Mouse (Mus musculus) left cerebral cortex, postnatal 36 days (tissue): Measurements from ENCODE around the gene Dhx33. TPM values are rescaled to one million over a fixed set of nuclear protein-coding genes. Genes with fewer than 3 reads are reported as not detected.
A peak's percentile ranks its signal among the peaks of the same experiment; 100 is the strongest.

Experiments
- DNase-seq, 2 experiments: peaks; one replicate each; pipeline ENCODE4 v3.0.0; 2021 to 2022; ENCODE audit warnings: low spot score in 2 of 2, mixed read lengths in 1 of 2
- intact Hi-C: fragments of 180-260 bp; cut with DNase I; formaldehyde crosslinking; loops from one replicate; pipeline ENCODE4 v1.15.1; 2025
- total RNA-seq, 2 experiments: library from RNA; stranded (reverse); gene quantifications; 2 replicates each; pipeline ENCODE4 v1.2.3; 2021

Dhx33 gene
- total RNA-seq, 2 experiments from 2014 or later = 25.6 to 28.9 TPM

DNA sequence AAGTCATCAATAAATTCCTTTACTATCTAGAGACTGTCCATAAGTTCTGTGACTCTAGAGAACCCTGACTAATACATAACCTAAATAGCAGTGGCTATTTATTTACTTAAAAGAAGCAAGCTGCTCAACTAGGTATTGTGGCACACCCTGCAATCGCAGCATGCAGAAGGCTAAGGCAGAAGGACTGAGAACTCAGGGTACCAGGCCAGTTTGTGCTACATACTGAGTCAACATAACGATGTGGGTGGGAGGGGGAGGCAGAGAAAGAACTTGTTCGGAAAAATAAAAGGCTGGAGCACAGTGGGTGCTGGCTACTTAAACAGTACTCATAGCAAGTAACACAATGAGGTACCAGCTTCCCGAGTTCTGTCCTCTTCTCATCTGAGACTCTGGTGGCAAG, 3.1 kb downstream of the Dhx33 start:
- intact Hi-C loops = loop anchor here (10.0 kb wide), 1 partner anchor 54 kb away; no protein-coding TSS in a partner anchor
- DNase-seq = peak in 1 of 2 experiments; percentile 21

- intact Hi-C loops = no loop called here
- DNase-seq = peak; percentile 91 to 96
These were observed 21.5 kb downstream of the Dhx33 start, which contains the start of gene C1qbp for GRCm38 (mm10) chr11:70982557-70983228. Gene C1qbp, minus strand, starts transcription at chr11:70983026.

GRCm38 (mm10) chr11:70982030-70982429, 22.2 kb downstream of the Dhx33 start:
- no peak for DNase-seq
- intact Hi-C loops = no loop called here

DNA sequence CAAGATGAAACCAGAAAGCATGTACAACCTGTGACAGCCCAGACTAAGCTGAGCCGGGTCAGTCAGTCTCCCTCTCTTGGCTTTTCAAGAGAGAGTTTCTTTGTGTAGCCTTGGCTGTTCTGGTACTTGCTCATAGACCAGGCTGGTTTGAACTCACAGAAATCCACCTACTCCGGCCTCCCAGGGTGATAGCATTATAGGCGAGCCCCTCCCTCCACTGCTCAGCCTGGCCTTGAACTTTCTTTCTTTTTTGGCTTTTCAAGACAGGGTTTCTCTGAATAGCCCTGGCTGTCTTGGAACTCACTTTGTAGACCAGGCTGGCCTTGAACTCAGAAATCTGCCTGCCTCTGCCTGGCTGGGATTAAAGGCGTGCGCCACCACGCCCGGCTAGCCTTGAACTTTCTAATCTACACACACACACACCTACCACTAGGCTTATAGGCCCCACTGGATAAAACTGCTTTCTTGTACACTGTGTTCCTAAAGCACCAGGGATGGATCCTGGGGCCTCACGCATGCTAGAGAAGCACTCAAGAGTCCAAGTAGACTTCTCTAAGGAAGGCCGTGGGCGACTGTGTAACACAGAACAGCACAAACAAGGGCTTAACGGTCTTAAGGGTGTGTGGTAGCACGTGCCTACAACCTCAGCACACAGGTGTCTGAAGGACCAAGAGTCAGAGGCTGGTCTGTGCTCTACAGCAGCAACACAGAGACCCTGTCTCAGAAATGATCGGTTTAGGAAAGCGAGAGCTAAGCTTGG, 23.3 kb downstream of the Dhx33 start:
- intact Hi-C loops = no loop called here
- no peak for DNase-seq

- DNase-seq = no peak
- intact Hi-C loops = no loop called here
These were observed 24.0 kb downstream of the Dhx33 start for GRCm38 (mm10) chr11:70980232-70980631.

GRCm38 (mm10) chr11:70977293-70977692, 26.9 kb downstream of the Dhx33 start:
- DNase-seq = no peak
- intact Hi-C loops = no loop called here

DNA sequence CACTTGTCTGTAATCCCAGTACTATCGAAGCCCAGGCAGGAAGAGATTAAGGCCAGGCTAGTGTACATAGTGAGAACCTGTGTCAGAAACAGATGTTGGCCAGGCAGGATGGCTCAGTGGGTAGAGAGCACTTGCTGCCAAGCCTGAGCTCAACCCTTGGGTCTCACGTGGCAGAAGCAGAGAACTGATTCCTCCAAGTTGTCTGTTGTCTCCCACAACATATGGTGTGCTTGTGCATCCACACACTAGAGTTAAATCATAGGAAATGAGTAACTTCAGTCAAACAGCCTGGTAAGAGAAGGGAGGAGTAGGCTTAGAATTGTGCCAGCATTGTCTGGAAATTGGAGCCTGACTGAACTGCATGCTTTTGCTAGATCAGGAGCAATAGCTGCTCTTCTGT, 29.0 kb downstream of the Dhx33 start:
- DNase-seq = peak; percentile 25 to 28
- intact Hi-C loops = no loop called here

DNA sequence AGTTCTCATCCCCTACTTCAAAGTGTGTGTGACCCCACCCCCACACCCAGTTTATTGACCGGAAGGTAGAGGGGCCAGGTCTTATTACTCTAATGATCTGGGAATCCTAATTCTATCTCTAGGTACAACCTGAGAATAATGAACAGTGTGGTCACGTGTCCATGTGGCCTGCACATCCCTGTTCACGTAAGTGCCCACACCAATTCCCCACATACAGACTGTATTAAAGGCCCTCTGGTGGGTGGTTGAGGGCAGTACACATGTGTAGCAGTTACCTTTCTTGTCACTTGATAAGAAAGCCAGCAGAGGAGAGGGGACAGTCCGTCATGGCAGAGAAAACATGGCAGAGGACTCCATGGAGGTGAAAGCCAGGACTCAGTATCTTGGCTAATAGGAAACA, 30.3 kb downstream of the Dhx33 start:
- DNase-seq = no peak
- intact Hi-C loops = no loop called here

- no peak for DNase-seq
- intact Hi-C loops = no loop called here
These were observed 31.7 kb downstream of the Dhx33 start for GRCm38 (mm10) chr11:70972586-70972985.

DNA sequence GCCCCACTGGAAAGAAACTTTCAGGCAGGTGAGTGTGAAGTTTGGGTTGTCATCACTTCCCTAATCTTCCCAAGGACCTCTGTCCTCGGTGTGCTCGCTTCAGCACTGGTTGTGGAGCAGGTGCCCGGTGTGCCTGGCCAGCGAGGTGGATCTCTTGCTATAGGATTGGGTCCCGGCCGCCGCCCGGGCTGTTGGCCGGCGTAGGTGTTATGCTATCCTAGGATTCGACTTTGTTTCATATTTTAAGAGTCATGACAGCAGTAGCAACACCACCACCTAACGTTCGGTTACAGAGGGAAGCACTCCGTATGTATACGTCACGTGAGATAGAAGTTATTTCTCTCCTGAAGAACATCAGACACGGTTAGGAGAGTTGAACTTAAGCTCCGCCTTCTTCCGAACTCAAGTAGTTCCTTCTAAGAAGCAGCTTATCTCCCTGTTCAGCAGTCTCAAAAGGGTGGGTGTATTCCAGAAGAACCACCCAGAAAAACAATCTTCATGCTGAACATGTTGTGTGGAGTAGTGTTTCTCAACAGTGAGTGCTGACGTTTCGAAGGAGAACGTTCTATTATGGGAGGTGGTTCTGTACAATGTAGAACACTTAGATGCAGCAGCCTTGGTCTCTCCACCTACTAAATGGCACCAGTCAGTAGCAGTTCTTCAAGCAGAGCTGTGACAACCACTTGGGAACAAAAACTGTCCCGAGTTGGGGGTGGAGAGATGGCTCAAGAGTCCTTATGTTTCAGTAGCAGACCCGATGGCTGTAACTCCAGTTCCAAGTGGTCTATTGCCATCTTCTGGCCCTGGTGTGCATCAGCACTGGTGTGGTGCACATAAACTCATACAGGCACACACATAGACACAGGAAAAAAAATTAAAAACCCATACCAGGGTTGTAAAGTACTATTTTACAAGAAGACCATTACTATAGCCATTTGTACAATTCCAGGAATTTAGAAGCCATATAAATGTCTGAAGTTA, 33.4 kb downstream of the Dhx33 start:
- DNase-seq = no peak

DNA sequence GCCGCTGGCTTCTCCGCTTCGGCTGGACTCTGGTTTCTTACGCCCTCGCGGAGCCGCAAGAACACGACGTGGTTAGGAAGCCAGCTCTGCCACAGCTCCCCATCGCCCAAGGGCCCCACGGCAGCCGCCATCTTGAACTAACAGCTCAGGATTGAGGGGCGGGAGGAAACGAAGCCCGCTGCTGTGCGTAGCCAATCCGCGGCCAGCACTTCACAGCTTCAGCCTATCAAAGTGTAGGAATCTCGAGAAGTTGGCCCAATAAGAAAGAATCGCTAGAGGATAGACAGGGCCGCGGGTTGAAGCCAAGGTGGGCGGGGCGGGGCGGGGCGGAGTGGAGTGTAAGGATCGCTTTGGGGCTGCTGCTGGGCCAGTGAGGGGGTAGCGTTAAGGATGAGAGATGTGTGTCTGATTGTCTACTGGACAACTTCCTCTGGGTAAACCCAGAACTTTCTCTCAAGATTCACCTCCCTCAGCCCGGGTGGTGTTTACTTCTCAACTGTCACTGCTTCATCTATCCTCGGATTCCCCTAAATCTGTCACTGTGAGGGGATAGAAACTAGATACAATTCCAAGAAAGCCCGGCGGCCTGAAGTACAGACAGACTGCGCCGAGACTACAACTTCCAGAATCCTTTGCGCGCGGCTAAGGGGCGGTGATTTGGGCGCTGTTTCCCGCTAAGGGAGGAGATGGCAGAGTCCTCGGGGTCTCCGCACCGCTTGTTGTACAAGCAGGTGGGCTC, 34.2 kb downstream of the Dhx33 start, which contains the start of the genes Nup88 and Rpain:
Gene Nup88, minus strand, starts transcription at position 153 of the 739 bp plus-strand sequence.
Gene Rpain, plus strand, starts transcription at position 393 of the 739 bp plus-strand sequence.
- intact Hi-C loops = no loop called here
- peak; percentile 92 to 95 for DNase-seq

More for the DNA sequence above, 33.4 kb downstream of the Dhx33 start:
- intact Hi-C loops = no loop called here

DNA sequence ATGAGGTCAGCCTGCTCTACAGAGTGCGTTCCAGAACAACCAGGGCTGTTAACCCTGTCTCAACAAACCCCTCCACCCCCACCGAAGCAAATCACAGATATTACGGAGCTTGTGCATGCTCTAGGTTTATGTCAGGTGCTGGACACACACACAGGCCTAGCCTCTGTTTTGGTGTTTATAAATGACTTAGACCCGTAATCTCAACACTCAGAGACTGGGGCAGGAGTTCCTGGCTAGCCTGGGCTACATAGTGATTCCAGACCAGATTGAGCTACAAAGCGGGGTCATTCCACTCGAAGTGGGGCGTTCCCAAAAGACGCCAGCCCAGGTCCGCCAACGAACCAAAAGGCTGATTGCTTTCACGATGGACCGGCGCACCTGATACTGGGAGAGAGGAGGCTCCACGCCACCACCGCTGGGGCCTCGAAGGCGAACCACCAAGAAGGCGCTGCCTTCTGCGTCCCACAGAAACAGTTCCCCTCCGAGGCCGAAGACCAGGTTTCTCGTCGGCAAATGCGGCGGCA, 34.9 kb downstream of the Dhx33 start:
- intact Hi-C loops = no loop called here
- no peak for DNase-seq

DNA sequence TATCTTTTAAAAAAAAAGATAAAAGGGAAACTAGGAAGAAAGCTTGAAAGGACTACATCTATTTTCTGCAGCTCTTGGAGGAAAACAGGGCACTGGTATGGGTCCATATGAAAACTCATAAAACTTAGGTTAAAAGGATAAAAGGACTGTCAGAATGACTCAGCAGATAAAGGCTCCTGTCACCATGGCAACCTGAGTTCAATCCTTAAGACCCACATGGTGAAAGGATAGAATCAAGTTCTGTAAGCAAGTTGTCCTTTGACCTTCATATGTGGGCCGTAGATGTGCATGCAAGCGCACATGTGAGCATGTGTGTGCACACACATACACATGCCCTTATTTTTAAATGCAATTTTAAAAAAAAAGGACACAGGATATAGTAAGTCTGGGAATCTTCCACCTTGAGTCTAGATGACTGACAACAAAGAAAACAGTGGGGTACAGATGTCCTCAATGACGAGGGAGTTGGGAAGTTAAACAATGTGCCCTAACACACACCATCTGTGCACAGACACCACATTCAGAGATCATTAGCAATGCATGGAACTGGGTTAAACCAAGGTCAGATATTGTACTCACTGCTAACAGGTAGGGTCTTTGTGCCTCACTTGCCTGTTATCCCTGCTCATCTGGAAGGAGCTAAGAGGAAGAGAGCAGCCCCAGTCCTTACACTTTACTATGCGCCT, 39.9 kb downstream of the Dhx33 start:
- intact Hi-C loops = no loop called here

DNA sequence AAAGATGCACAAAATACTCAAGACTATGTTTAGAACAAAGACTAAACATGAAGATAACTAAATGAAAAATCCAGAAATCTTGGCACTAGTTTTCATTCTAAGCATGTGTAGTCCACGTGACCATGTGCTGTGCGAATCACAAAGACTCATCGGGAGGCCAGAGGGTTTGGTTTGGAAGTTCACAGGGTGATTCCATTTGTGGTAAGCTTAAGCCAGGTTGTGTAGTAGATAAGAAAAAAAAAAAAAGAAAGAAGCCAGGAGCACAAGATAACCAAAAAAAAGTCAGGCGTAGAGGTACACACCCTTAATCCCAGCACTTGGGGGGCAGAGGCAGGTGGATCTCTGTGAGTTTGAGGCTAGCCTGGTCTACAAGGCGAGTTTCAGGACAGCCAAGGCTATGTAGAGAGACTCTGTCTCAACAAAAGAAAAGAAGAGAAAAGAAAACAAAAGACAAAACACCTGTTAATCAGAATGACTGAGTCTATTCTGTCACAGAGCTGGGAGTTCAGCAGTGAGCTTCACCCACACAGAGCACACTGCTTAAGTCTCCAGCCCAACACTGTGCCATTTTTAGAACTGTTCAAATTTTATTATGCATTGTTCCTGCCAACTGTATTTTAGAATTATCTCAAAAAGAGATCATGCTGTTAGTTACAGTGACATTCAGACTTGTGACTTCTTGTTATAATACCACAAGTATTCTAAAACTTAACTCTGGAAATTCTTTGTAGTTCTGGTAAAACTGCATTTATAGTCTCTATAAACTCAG, 43.3 kb downstream of the Dhx33 start:
- no peak for DNase-seq
- intact Hi-C loops = no loop called here

More for the DNA sequence above, 39.9 kb downstream of the Dhx33 start:
- no peak for DNase-seq

GRCm38 (mm10) chr11:70954711-70955110, 49.5 kb downstream of the Dhx33 start:
- intact Hi-C loops = no loop called here

DNA sequence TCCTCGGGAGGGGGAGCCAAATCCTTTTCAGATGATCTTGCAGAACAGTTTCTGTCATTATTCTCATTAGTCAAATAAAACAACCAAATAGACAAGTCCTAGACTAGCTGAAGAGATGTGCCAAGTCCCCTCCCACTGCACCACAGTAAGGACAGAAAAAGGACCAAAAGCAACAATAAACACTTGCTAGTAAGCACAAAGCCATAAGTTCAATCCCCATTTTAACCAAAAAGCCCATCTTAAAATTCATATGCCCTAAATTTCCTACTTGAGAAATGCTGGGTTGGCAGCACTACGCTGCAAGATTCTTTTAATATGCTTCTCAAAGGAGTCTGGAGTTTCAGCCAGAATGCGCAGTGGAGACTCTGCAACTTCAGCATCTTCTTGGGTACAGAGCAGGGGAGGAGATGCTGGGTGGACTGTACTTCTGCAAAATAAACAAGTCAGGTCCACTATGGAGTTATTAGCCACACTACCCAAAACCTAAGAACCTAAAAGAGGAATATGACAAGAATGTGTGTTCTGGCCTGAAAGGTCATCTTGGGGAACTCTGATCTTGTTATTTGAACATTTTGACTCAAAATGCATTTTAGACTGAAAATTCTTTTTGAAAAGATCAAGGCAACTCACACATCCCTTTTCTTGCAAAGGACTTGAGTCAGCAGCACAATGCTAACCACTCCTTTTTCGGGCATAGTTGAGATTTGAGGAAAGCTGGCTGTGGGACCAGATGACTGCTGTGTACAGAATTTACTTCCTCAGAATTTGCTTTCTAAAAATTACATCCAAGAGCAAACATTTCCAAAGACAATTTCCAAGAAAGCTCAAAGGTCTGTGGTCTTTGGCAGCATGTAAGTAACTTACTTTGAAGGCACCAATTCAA, 59.1 kb downstream of the Dhx33 start:
- intact Hi-C loops = no loop called here

More at GRCm38 (mm10) chr11:70954711-70955110, 49.5 kb downstream of the Dhx33 start:
- no peak for DNase-seq

More for the DNA sequence above, 59.1 kb downstream of the Dhx33 start:
- DNase-seq = no peak
